Mouse (Mus musculus) c-Kit-positive CD71-negative TER-119-negative erythroid progenitor cells, embryonic 14.5 days (primary cell): ENCODE measurements around the gene Coq7.

Source experiments
- DNase-seq: peaks from one replicate; pipeline ENCODE4 v3.0.0-alpha.2; 2013; ENCODE audit warnings: low read depth

Gene Coq7

DNA sequence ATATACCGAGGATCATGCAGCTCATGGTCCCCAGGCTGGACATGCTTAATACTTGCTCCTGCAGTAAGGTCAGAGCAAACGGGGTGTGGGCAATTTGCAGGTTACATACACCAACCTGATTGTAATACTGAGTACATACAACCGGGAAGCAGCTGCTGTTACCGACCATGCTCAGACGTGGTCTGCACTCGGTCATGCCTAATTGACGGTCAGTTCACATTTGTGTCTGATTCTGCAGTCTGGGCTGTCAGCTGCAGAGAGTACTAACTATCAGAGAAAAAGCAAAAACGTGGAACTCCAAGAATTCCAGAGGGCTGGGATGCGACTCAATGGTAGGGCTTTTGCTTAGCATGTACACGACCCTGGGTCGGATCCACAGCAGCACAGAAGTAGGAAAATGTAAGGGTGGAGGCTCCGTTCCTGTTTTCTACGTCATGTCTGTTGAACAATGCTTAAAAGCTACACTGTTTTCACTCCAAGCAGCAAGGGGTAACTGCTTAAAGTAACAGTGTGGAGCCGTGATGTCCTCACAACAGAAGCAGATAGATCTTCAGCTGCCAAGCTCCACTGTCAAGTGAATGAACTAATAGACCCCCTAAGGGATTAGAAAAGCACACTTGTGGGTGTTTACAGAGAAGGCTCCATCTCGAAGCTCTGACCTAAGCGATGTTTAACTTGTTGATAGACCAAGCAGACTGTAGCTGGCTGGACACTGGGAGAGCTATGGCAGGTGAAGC lies 71.6 kb downstream of the Coq7 start:
- no peak for DNase-seq
